26 mouse cellular contexts compared by ENCODE assay signal in the genomic region with DNA sequence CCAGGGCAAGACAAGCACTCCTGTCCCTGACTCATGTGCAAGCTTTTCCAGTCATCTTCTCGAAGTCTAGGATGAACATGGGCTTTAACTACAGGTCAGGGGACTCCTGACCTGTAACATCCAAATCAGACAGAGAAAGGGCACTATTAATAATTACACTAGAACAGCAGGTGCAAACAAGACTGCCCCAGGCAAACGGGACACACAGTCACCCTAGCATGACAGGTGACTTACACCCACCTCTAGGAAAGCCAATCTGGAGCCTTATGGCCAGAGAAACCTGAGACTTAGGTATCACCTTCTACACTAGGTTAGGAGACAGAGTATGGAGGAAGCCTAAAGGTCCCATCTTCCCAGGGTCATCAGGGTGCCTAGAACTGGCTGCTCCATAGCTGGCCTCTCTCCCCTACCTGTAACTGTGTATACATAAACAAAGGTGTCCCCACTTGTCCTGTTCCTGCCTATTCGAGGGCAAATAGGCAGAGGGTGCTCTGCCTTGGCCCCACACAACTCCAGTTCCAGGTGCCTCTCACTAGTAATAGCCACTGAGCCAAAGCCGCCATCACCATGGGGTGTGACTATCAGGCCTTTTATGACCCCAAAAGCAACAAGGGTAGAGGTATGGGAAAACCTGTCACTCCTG. TPM values are rescaled to one million over a fixed set of nuclear protein-coding genes. Genes with fewer than 3 reads are reported as not detected.
DNase-seq lines count a peak whose midpoint lies in the region; ATAC-seq and TF ChIP-seq lines count a peak whose summit lies in the region.
"Had no signal": no experiment of that assay in that cellular context is flagged by ENCODE, and none has a peak within 500 bp of the region (broad histone marks: within the 10 kb centered on the region; RNA-seq: fewer than 3 reads in every experiment).

No protein-coding gene starts in this region.

- no peaks in the 10 kb centered on the region; the same call in 1 of the 2 replicates for H3K4me1 ChIP-seq in kidney, adult 2 months (ENCODE audit: control insufficient read depth, insufficient read depth, low read length)
- H3K4me1 ChIP-seq in kidney, embryonic 15.5 days = 0 out of 2 replicates have a peak, but pooled peaks cover 2% of the 10 kb centered on the region
- peaks cover 3% of the 10 kb centered on the region; the same call in 1 of the 2 replicates for H3K4me1 ChIP-seq in kidney, embryonic 16.5 days (ENCODE audit: insufficient read depth, low read length)
- H3K4me1 ChIP-seq in kidney, postnatal 0 days (replicated peaks; ENCODE audit: insufficient read depth, low read length) = no peaks in the 10 kb centered on the region; the same call in 1 of the 2 replicates
- H3K4me1 ChIP-seq: embryonic facial prominence, embryonic 12.5 days; embryonic facial prominence, embryonic 15.5 days; heart, embryonic 12.5 days; hindbrain, embryonic 15.5 days had no signal

- no peaks in the 10 kb centered on the region for H3K36me3 ChIP-seq in kidney, adult 2 months (ENCODE audit: control insufficient read depth, insufficient read depth, low read length)
- no peaks in the 10 kb centered on the region for H3K36me3 ChIP-seq in kidney, embryonic 15.5 days
- no peaks in the 10 kb centered on the region for H3K36me3 ChIP-seq in kidney, embryonic 16.5 days (ENCODE audit: insufficient read depth, low read length)
- no peaks in the 10 kb centered on the region for H3K36me3 ChIP-seq in kidney, postnatal 0 days (ENCODE audit: insufficient read depth, low read length)
- H3K36me3 ChIP-seq: embryonic facial prominence, embryonic 12.5 days; embryonic facial prominence, embryonic 15.5 days; heart, embryonic 12.5 days; heart, embryonic 15.5 days; hindbrain, embryonic 15.5 days had no signal

- DNase-seq in kidney, adult 2 months = peak; percentile 38
- no peak for DNase-seq in kidney, postnatal 14 days
- DNase-seq in kidney, postnatal 10 days = no peak
- DNase-seq in kidney, postnatal 0 days (ENCODE audit: low spot score) = no peak
- DNase-seq: adrenal gland, adult 2 months; adrenal gland, postnatal 14 days; cerebellum, adult 11 months; cerebellum, adult 2 months; cerebellum, adult 9-11 months; cerebellum, postnatal 25 days; forebrain, postnatal 0 days; gastrocnemius, adult 2 months; gastrocnemius, postnatal 14 days; heart, adult 18-20 months; heart, postnatal 10 days; heart, postnatal 4 days had no signal

- no peak overlapping the region for H3K4me3 ChIP-seq in kidney, adult 2 months (ENCODE audit: insufficient read depth, low read depth, low read length)
- no peak overlapping the region for H3K4me3 ChIP-seq in kidney, embryonic 15.5 days (replicated peaks)
- no peak overlapping the region for H3K4me3 ChIP-seq in kidney, embryonic 16.5 days (ENCODE audit: low read length)
- H3K4me3 ChIP-seq in kidney, postnatal 0 days (replicated peaks; ENCODE audit: low read depth, low read length) = no peak overlapping the region
- H3K4me3 ChIP-seq: embryonic facial prominence, embryonic 12.5 days; embryonic facial prominence, embryonic 15.5 days; gastrocnemius, adult 2 months; heart, embryonic 12.5 days; heart, embryonic 15.5 days; hindbrain, embryonic 15.5 days had no signal

- peak overlapping the region; percentile 3; the same call in 1 of the 2 replicates for H3K27ac ChIP-seq in kidney, adult 2 months (ENCODE audit: insufficient read depth, low read depth, low read length)
- peak overlapping the region; percentile 30 for H3K27ac ChIP-seq in kidney, embryonic 15.5 days
- H3K27ac ChIP-seq in kidney, embryonic 16.5 days (ENCODE audit: low read length) = peak overlapping the region; percentile 50
- peak overlapping the region; percentile 54 for H3K27ac ChIP-seq in kidney, postnatal 0 days
- H3K27ac ChIP-seq: embryonic facial prominence, embryonic 12.5 days; embryonic facial prominence, embryonic 15.5 days; gastrocnemius, adult 2 months; heart, embryonic 15.5 days; hindbrain, embryonic 15.5 days had no signal

- TF ChIP-seq POLR2A in kidney, adult 2 months (IDR thresholded peaks at IDR 0.05; ENCODE audit: low read depth, low read length) = no peak

- ATAC-seq in kidney, embryonic 15.5 days (replicated peaks; ENCODE audit: low FRiP score) = peak; percentile 43; the same call in 1 of the 2 replicates
- ATAC-seq in kidney, embryonic 16.5 days (ENCODE audit: low FRiP score, low TSS enrichment) = peak; percentile 64
- ATAC-seq in kidney, postnatal 0 days (replicated peaks; ENCODE audit: low FRiP score, low read depth) = peak; percentile 43; the same call in 1 of the 2 replicates
- ATAC-seq: CD4-positive, CD25-positive, alpha-beta regulatory T cell, adult 4 months; forebrain, embryonic 14.5 days; forebrain, postnatal 0 days had no signal

- H3K27me3 ChIP-seq in kidney, adult 2 months (replicated peaks; ENCODE audit: control insufficient read depth, insufficient read depth, low read length) = no peaks in the 10 kb centered on the region; the same call in 1 of the 2 replicates
- no peaks in the 10 kb centered on the region for H3K27me3 ChIP-seq in kidney, embryonic 15.5 days
- H3K27me3 ChIP-seq in kidney, embryonic 16.5 days (ENCODE audit: insufficient read depth, low read length) = no peaks in the 10 kb centered on the region
- H3K27me3 ChIP-seq in kidney, postnatal 0 days (ENCODE audit: insufficient read depth, low read length) = no peaks in the 10 kb centered on the region
- H3K27me3 ChIP-seq: hindbrain, embryonic 15.5 days had no signal

- no peak for TF ChIP-seq CTCF in kidney, adult 2 months (conservative IDR thresholded peaks at IDR 0.05; ENCODE audit: insufficient read depth, insufficient read length, low read depth, low read length)
- TF ChIP-seq CTCF in kidney, postnatal 0 days (IDR thresholded peaks at IDR 0.05; ENCODE audit: low read depth) = no peak

- no peaks in the 10 kb centered on the region for H3K9me3 ChIP-seq in kidney, embryonic 15.5 days (replicated peaks)
- H3K9me3 ChIP-seq in kidney, embryonic 16.5 days (ENCODE audit: low read length) = no peaks in the 10 kb centered on the region
- no peaks in the 10 kb centered on the region for H3K9me3 ChIP-seq in kidney, postnatal 0 days (replicated peaks; ENCODE audit: low read length)
- H3K9me3 ChIP-seq: embryonic facial prominence, embryonic 12.5 days; embryonic facial prominence, embryonic 15.5 days; heart, embryonic 12.5 days; heart, embryonic 15.5 days; hindbrain, embryonic 15.5 days had no signal

- H3K9ac ChIP-seq in kidney, embryonic 15.5 days = no peak overlapping the region
- H3K9ac ChIP-seq in kidney, embryonic 16.5 days (replicated peaks; ENCODE audit: low read length) = no peak overlapping the region
- no peak overlapping the region for H3K9ac ChIP-seq in kidney, postnatal 0 days (ENCODE audit: low read depth, low read length)
- H3K9ac ChIP-seq: embryonic facial prominence, embryonic 12.5 days; embryonic facial prominence, embryonic 15.5 days; forebrain, postnatal 0 days; heart, embryonic 12.5 days; heart, embryonic 15.5 days; hindbrain, embryonic 15.5 days had no signal

- no peak overlapping the region for H3K4me2 ChIP-seq in kidney, embryonic 15.5 days
- no peak overlapping the region for H3K4me2 ChIP-seq in kidney, embryonic 16.5 days (replicated peaks; ENCODE audit: low read depth, low read length)
- no peak overlapping the region for H3K4me2 ChIP-seq in kidney, postnatal 0 days (ENCODE audit: low read length)
- H3K4me2 ChIP-seq: embryonic facial prominence, embryonic 12.5 days; embryonic facial prominence, embryonic 15.5 days; heart, embryonic 12.5 days; heart, embryonic 15.5 days; hindbrain, embryonic 15.5 days had no signal

- 39% methylated on average over 4 of the region's 4 CpGs for WGBS in kidney, adult 2 months
- 52% methylated on average over 4 of the region's 4 CpGs for WGBS in kidney, embryonic 15.5 days
- WGBS in kidney, embryonic 16.5 days = 32% methylated on average over 4 of the region's 4 CpGs
- WGBS in kidney, postnatal 0 days = 46% methylated on average over 4 of the region's 4 CpGs

RNA-seq across cellular contexts. Expression of gene Rhcg, which starts 10.9 kb away (rescaled TPM):
- polyA plus RNA-seq in kidney, adult 2 months (2012; rRNA removed) = 170 and 188 TPM in 2 replicates
- polyA plus RNA-seq in kidney, embryonic 15.5 days (2015; fragmentation: Nextera tagmentation; extraction: Ambion mirVana) = 28.8 and 29.9 TPM in 2 replicates
- 54.3 and 68.2 TPM in 2 replicates for polyA plus RNA-seq in kidney, embryonic 16.5 days (2015; fragmentation: Nextera tagmentation; extraction: Ambion mirVana)
- polyA plus RNA-seq in kidney, postnatal 0 days (2015; fragmentation: Nextera tagmentation; extraction: Ambion mirVana) = 117 and 135 TPM in 2 replicates
- polyA plus RNA-seq: C2C12; CD4-positive, CD25-positive, alpha-beta regulatory T cell, adult 4 months; heart, embryonic 12.5 days; heart, embryonic 15.5 days had no signal

RNA-seq across cellular contexts. Expression of gene Ticrr, which starts 31.6 kb away (rescaled TPM):
- polyA plus RNA-seq in kidney, adult 2 months (2012; rRNA removed) = 0.03 and 0.11 TPM in 2 replicates
- polyA plus RNA-seq in kidney, embryonic 15.5 days (2015; fragmentation: Nextera tagmentation; extraction: Ambion mirVana) = 11.2 and 11.6 TPM in 2 replicates
- polyA plus RNA-seq in kidney, embryonic 16.5 days (2015; fragmentation: Nextera tagmentation; extraction: Ambion mirVana) = 8.8 and 9.7 TPM in 2 replicates
- polyA plus RNA-seq in kidney, postnatal 0 days (2015; fragmentation: Nextera tagmentation; extraction: Ambion mirVana) = 3.1 and 4.0 TPM in 2 replicates

Comparison
In these comparisons a context has a peak if more than half of its experiments do, and no peak if none do; other contexts are left out.
1. H3K27ac ChIP-seq: peak in every context shown above with its lines; median percentile 54 in kidney, postnatal 0 days; 50 in kidney, embryonic 16.5 days; 30 in kidney, embryonic 15.5 days; 3 in kidney, adult 2 months.